Mouse (Mus musculus) embryonic facial prominence, embryonic 14.5 days (tissue): ENCODE data around the gene Grb7. TPM values are rescaled to one million over a fixed set of nuclear protein-coding genes. Genes with fewer than 3 reads are reported as not detected.

Source experiments
- ATAC-seq: fragments of 200-750 bp; cut with Nextera tagmentation; 2 replicates; pipeline ENCODE4 v1.8.0; 2017; ENCODE audit warnings: low read depth, moderate number of reproducible peaks, moderate TSS enrichment
- DNase-seq: peaks from one replicate; pipeline ENCODE4 v3.0.0-alpha.2; 2015; ENCODE audit warnings: low spot score
- H3K27ac ChIP-seq: fragments of 300-500 bp; sonication (generic); replicated peaks from 2 replicates; pipeline ENCODE4 v1.5.1; 2014; ENCODE audit warnings: low read depth, mild to moderate bottlenecking, low read length, moderate library complexity
- H3K27me3 ChIP-seq: fragments of 300-500 bp; sonication (generic); replicated peaks from 2 replicates; pipeline ENCODE4 v1.6.1; 2014; ENCODE audit warnings: low read length; ENCODE audit not compliant: control insufficient read depth, insufficient read depth
- H3K36me3 ChIP-seq: fragments of 300-500 bp; sonication (generic); 2 replicates; pipeline ENCODE4 v1.6.1; 2014; ENCODE audit warnings: low read length, mixed read lengths; ENCODE audit not compliant: control insufficient read depth, insufficient read depth
- H3K4me1 ChIP-seq: fragments of 300-500 bp; sonication (generic); 2 replicates; pipeline ENCODE4 v1.6.1; 2014; ENCODE audit warnings: antibody characterized with exemption, low read length; ENCODE audit not compliant: control insufficient read depth, insufficient read depth
- H3K4me2 ChIP-seq: fragments of 300-500 bp; sonication (generic); 2 replicates; pipeline ENCODE4 v1.6.1; 2014; ENCODE audit warnings: low read depth, mild to moderate bottlenecking, low read length, moderate library complexity, mixed read lengths
- H3K4me3 ChIP-seq: fragments of 300-500 bp; sonication (generic); 2 replicates; pipeline ENCODE4 v1.5.1; 2014; ENCODE audit warnings: low read depth, mild to moderate bottlenecking, low read length
- H3K9ac ChIP-seq: fragments of 300-500 bp; sonication (generic); 2 replicates; pipeline ENCODE4 v1.6.1; 2014; ENCODE audit warnings: low read depth, mild to moderate bottlenecking, low read length, moderate library complexity, mixed read lengths
- H3K9me3 ChIP-seq: fragments of 300-500 bp; sonication (generic); 2 replicates; pipeline ENCODE4 v1.6.1; 2016; ENCODE audit warnings: low read length; ENCODE audit not compliant: control insufficient read depth
- WGBS: fragments of 180-500 bp; shearing (Covaris S2); extraction: QIAGEN DNeasy Blood & Tissue Kit; methylation state at CpG from one replicate; pipeline ENCODE4 v1.1.7; 2014; 5-methylcytosine and 5-hydroxymethylcytosine counted together
- polyA plus RNA-seq: library from polyadenylated mRNA; unstranded; fragments of >200 nt; fragmentation: Nextera tagmentation; extraction: Ambion mirVana; gene quantifications from 2 replicates; pipeline ENCODE4 v1.2.1, GENCODE M21; 2014

Grb7 gene
- polyA plus RNA-seq, 1 experiment from 2014 or later, result 8.3 TPM

- peak overlapping the region; percentile 67 for H3K9ac ChIP-seq
- ATAC-seq (peak; percentile 6; the same call in 1 of the 2 replicates), DNase-seq (no peak)
- peak overlapping the region; percentile 89 for H3K4me2 ChIP-seq
- peak overlapping the region; percentile 62 for H3K4me3 ChIP-seq
- H3K27ac ChIP-seq, result no peak overlapping the region
- no peaks in the 10 kb centered on the region for H3K9me3 ChIP-seq
- no peaks in the 10 kb centered on the region for H3K36me3 ChIP-seq
- WGBS, result 5% methylated on average over 13 of the region's 30 CpGs
- H3K27me3 ChIP-seq, result peaks cover 26% of the 10 kb centered on the region
- no peaks in the 10 kb centered on the region for H3K4me1 ChIP-seq
Observed at GRCm38 (mm10) chr11:98458121-98458990, 12.2 kb downstream of the Grb7 start.

GRCm38 (mm10) chr11:98459071-98459741 is 13.0 kb downstream of the Grb7 start:
- Histone ChIP-seq H3K27ac (no peak overlapping the region), H3K4me1 (no peaks in the 10 kb centered on the region), H3K9ac (no peak overlapping the region), H3K4me2 (no peak overlapping the region), H3K27me3 (peaks cover 26% of the 10 kb centered on the region), H3K36me3 (no peaks in the 10 kb centered on the region), H3K4me3 (no peak overlapping the region), H3K9me3 (no peaks in the 10 kb centered on the region)
- ATAC-seq (no peak), DNase-seq (no peak)
- WGBS, result 18% methylated on average over 11 of the region's 11 CpGs

- DNase-seq (no peak), ATAC-seq (no peak)
- Histone ChIP-seq H3K36me3 (no peaks in the 10 kb centered on the region), H3K27ac (no peak overlapping the region), H3K4me1 (no peaks in the 10 kb centered on the region), H3K4me3 (no peak overlapping the region), H3K9ac (no peak overlapping the region), H3K27me3 (peaks cover 26% of the 10 kb centered on the region), H3K9me3 (no peaks in the 10 kb centered on the region), H3K4me2 (no peak overlapping the region)
- WGBS, result 79% methylated on average over 9 of the region's 9 CpGs
Observed at GRCm38 (mm10) chr11:98459860-98460259, 13.7 kb downstream of the Grb7 start.

GRCm38 (mm10) chr11:98461109-98461720 is 15.0 kb downstream of the Grb7 start:
- no peak for ATAC-seq
- 44% methylated on average over 6 of the region's 6 CpGs for WGBS

GRCm38 (mm10) chr11:98462255-98462654 is 16.1 kb downstream of the Grb7 start:
- Histone ChIP-seq H3K9me3 (no peaks in the 10 kb centered on the region), H3K27me3 (peaks cover 26% of the 10 kb centered on the region), H3K27ac (no peak overlapping the region), H3K4me1 (no peaks in the 10 kb centered on the region), H3K9ac (no peak overlapping the region), H3K4me2 (no peak overlapping the region), H3K4me3 (no peak overlapping the region), H3K36me3 (no peaks in the 10 kb centered on the region)
- no peak for ATAC-seq
- WGBS, result 86% methylated on average over 6 of the region's 6 CpGs
- DNase-seq, result no peak

More at GRCm38 (mm10) chr11:98461109-98461720, 15.0 kb downstream of the Grb7 start:
- no peaks in the 10 kb centered on the region for H3K9me3 ChIP-seq
- no peak for DNase-seq
- H3K9ac ChIP-seq, result no peak overlapping the region
- no peak overlapping the region for H3K4me3 ChIP-seq
- peaks cover 26% of the 10 kb centered on the region for H3K27me3 ChIP-seq
- no peak overlapping the region for H3K4me2 ChIP-seq
- no peaks in the 10 kb centered on the region for H3K36me3 ChIP-seq
- H3K4me1 ChIP-seq, result no peaks in the 10 kb centered on the region
- no peak overlapping the region for H3K27ac ChIP-seq

- Histone ChIP-seq H3K27ac (no peak overlapping the region), H3K9me3 (no peaks in the 10 kb centered on the region), H3K4me3 (no peak overlapping the region), H3K9ac (no peak overlapping the region), H3K4me1 (no peaks in the 10 kb centered on the region), H3K27me3 (peaks cover 14% of the 10 kb centered on the region), H3K4me2 (no peak overlapping the region), H3K36me3 (no peaks in the 10 kb centered on the region)
- DNase-seq (no peak), ATAC-seq (no peak)
- WGBS, result 91% methylated on average over 9 of the region's 9 CpGs
Observed at GRCm38 (mm10) chr11:98463911-98464310, 17.7 kb downstream of the Grb7 start.

- Histone ChIP-seq H3K4me2 (no peak overlapping the region), H3K9ac (no peak overlapping the region), H3K4me1 (no peaks in the 10 kb centered on the region), H3K9me3 (no peaks in the 10 kb centered on the region), H3K36me3 (no peaks in the 10 kb centered on the region), H3K4me3 (no peak overlapping the region), H3K27me3 (peaks cover 8% of the 10 kb centered on the region), H3K27ac (no peak overlapping the region)
- ATAC-seq (no peak), DNase-seq (no peak)
- WGBS, result 77% methylated on average over 5 of the region's 6 CpGs
Observed at GRCm38 (mm10) chr11:98464516-98464915, 18.3 kb downstream of the Grb7 start.

- ATAC-seq, result peak; percentile 79
- Histone ChIP-seq H3K36me3 (no peaks in the 10 kb centered on the region), H3K27ac (peak overlapping the region; percentile 1; the same call in 1 of the 2 replicates), H3K9ac (no peak overlapping the region), H3K4me1 (0 out of 2 replicates have a peak, but pooled peaks cover 2% of the 10 kb centered on the region), H3K27me3 (no peaks in the 10 kb centered on the region), H3K9me3 (no peaks in the 10 kb centered on the region), H3K4me2 (peak overlapping the region; percentile 0; the same call in 1 of the 2 replicates), H3K4me3 (no peak overlapping the region)
- WGBS, result 52% methylated on average over 22 of the region's 22 CpGs
- DNase-seq, result peak; percentile 77
Observed at GRCm38 (mm10) chr11:98469761-98470714, 23.8 kb downstream of the Grb7 start.
